Mouse (Mus musculus) CD4-positive, CD25-positive, alpha-beta regulatory T cell, adult 9 weeks (primary cell): ENCODE results near the gene Tbc1d30. TPM values are rescaled to one million over a fixed set of nuclear protein-coding genes. Genes with fewer than 3 reads are reported as not detected.

ENCODE experiments used
- polyA plus RNA-seq: library from polyadenylated mRNA; unstranded; fragments of 100-300 nt; shearing (Covaris generic); gene quantifications from one replicate; pipeline ENCODE4 v1.2.1, GENCODE M21; 2017

The Tbc1d30 gene
- 3.4 TPM for polyA plus RNA-seq

GRCm38 (mm10) chr10:121351066-121351581 lies at the start of gene Tbc1d30:
TSS of gene Tbc1d30 (minus strand) at chr10:121351278.

GRCm38 (mm10) chr10:121364801-121365564 lies 13.9 kb upstream of the Tbc1d30 start, which contains the start of gene Gns:
TSS of gene Gns (plus strand) at chr10:121365090.

Other genes with a start within 250 kb of the Tbc1d30 start
- 6.9 TPM for gene Gns, start 13.8 kb upstream of the Tbc1d30 start, polyA plus RNA-seq
- gene Rassf3, start 125.1 kb upstream of the Tbc1d30 start, polyA plus RNA-seq = 2.1 TPM
- 111 TPM for gene Tbk1, start 235.5 kb upstream of the Tbc1d30 start, polyA plus RNA-seq